Mouse (Mus musculus): ENCODE results near the gene Nckap5.

- no peak for TF ChIP-seq HCFC1 (IDR thresholded peaks at IDR 0.05; ENCODE audit: borderline replicate concordance, insufficient read depth, low read length)
- no peak for TF ChIP-seq ZC3H11A (IDR thresholded peaks at IDR 0.05; ENCODE audit: borderline replicate concordance, low read depth, low read length)
Measured at GRCm38 (mm10) chr1:126846317-126846716, 15.7 kb upstream of the Nckap5 start.

All from ES-E14 (cell line).